Mouse (Mus musculus): Measurements from ENCODE around the gene Rpl26. TPM values are rescaled to one million over a fixed set of nuclear protein-coding genes. Genes with fewer than 3 reads are reported as not detected.

Rpl26 gene
- polyA plus RNA-seq, 1 experiment, result 1,707 TPM

DNA sequence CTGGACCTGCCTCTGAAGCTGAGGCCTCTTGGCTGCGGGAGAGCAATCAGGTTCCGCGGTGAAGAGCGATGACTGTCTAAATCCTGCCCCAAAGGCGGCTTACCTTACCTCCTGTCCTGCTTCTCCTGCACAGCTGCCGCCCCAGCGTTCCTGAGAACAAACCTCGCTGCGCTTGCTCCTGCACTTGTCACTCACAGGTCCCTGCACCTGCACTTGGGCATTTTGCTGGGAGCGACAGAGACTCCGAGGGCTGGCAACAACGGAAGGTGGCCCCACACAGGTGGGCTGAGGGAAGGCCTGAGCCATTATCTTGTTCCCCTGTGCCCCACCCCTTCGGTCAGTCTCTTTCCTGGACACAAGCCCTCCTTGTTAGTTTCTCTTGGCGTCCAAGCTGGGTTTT lies 19.3 kb upstream of the Rpl26 start:
- no peak for TF ChIP-seq CTCF (IDR thresholded peaks at IDR 0.05; ENCODE audit: borderline replicate concordance, insufficient read depth, low read depth, low read length)
- TF ChIP-seq POLR2A (IDR thresholded peaks at IDR 0.05; ENCODE audit: borderline replicate concordance, insufficient read depth, low read length), result no peak
- Histone ChIP-seq H3K4me1 (ENCODE audit: control insufficient read depth, insufficient read depth, low read length) (no peaks in the 10 kb centered on the region), H3K27me3 (ENCODE audit: control insufficient read depth, insufficient read depth, low read length) (no peaks in the 10 kb centered on the region), H3K27ac (ENCODE audit: insufficient read depth, low read length) (no peak overlapping the region), H3K4me3 (replicated peaks; ENCODE audit: insufficient read depth, low read depth, low read length) (no peak overlapping the region)
- no peak for DNase-seq
- 36% methylated on average over 14 of the region's 14 CpGs for WGBS

DNA sequence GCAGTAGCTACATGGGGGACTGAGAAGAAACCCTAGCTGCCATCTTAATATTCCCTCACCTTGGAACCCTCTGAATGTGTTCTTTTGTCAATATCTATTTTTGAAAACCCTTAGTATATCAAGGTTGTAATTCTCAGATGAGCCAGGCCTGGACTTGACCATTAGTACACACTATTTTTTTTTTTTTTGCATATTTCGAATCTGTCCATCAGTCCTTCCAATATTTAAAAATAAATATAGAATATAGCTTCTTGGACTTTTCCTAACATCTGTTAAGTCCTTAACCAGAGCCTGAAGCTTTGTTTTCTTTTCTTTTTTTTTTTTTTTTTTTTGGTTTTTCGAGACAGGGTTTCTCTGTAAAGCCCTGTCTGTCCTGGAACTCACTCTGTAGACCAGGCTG lies 17.5 kb upstream of the Rpl26 start:
- DNase-seq, result no peak
- Histone ChIP-seq H3K27me3 (ENCODE audit: control insufficient read depth, insufficient read depth, low read length) (no peaks in the 10 kb centered on the region), H3K4me3 (replicated peaks; ENCODE audit: insufficient read depth, low read depth, low read length) (no peak overlapping the region), H3K4me1 (ENCODE audit: control insufficient read depth, insufficient read depth, low read length) (no peaks in the 10 kb centered on the region), H3K27ac (ENCODE audit: insufficient read depth, low read length) (no peak overlapping the region)
- WGBS, result 77% methylated on average over 2 of the region's 2 CpGs
- TF ChIP-seq CTCF (IDR thresholded peaks at IDR 0.05; ENCODE audit: borderline replicate concordance, insufficient read depth, low read depth, low read length) (no peak), POLR2A (IDR thresholded peaks at IDR 0.05; ENCODE audit: borderline replicate concordance, insufficient read depth, low read length) (no peak)

- 74% methylated on average over 5 of the region's 5 CpGs for WGBS
- no peak overlapping the region for H3K4me3 ChIP-seq (replicated peaks; ENCODE audit: insufficient read depth, low read depth, low read length)
- no peaks in the 10 kb centered on the region for H3K27me3 ChIP-seq (ENCODE audit: control insufficient read depth, insufficient read depth, low read length)
- no peak for DNase-seq
- no peak overlapping the region for H3K27ac ChIP-seq (ENCODE audit: insufficient read depth, low read length)
- no peaks in the 10 kb centered on the region for H3K4me1 ChIP-seq (ENCODE audit: control insufficient read depth, insufficient read depth, low read length)
- TF ChIP-seq POLR2A (IDR thresholded peaks at IDR 0.05; ENCODE audit: borderline replicate concordance, insufficient read depth, low read length) (no peak), CTCF (IDR thresholded peaks at IDR 0.05; ENCODE audit: borderline replicate concordance, insufficient read depth, low read depth, low read length) (no peak)
Observed at GRCm38 (mm10) chr11:68884368-68884767, 17.0 kb upstream of the Rpl26 start.

- DNase-seq, result no peak
- WGBS, result 81% methylated on average over 5 of the region's 5 CpGs
- TF ChIP-seq POLR2A (IDR thresholded peaks at IDR 0.05; ENCODE audit: borderline replicate concordance, insufficient read depth, low read length), result no peak
- TF ChIP-seq CTCF (IDR thresholded peaks at IDR 0.05; ENCODE audit: borderline replicate concordance, insufficient read depth, low read depth, low read length), result no peak
- no peaks in the 10 kb centered on the region for H3K27me3 ChIP-seq (ENCODE audit: control insufficient read depth, insufficient read depth, low read length)
- H3K27ac ChIP-seq (ENCODE audit: insufficient read depth, low read length), result no peak overlapping the region
- H3K4me1 ChIP-seq (ENCODE audit: control insufficient read depth, insufficient read depth, low read length), result no peaks in the 10 kb centered on the region
- no peak overlapping the region for H3K4me3 ChIP-seq (replicated peaks; ENCODE audit: insufficient read depth, low read depth, low read length)
Observed at GRCm38 (mm10) chr11:68886091-68886490, 15.3 kb upstream of the Rpl26 start.

- H3K4me3 ChIP-seq (replicated peaks; ENCODE audit: insufficient read depth, low read depth, low read length), result no peak within 1 kb of the TSS
- no peaks in the 10 kb centered on the region for H3K4me1 ChIP-seq (ENCODE audit: control insufficient read depth, insufficient read depth, low read length)
- DNase-seq, result no peak
- no peak for TF ChIP-seq CTCF (IDR thresholded peaks at IDR 0.05; ENCODE audit: borderline replicate concordance, insufficient read depth, low read depth, low read length)
- TF ChIP-seq POLR2A (IDR thresholded peaks at IDR 0.05; ENCODE audit: borderline replicate concordance, insufficient read depth, low read length), result no peak
- H3K27ac ChIP-seq (ENCODE audit: insufficient read depth, low read length), result no peak within 1 kb of the TSS
- 21% methylated on average over 6 of the region's 6 CpGs for WGBS
- no peaks in the 10 kb centered on the region for H3K27me3 ChIP-seq (ENCODE audit: control insufficient read depth, insufficient read depth, low read length)
Observed at GRCm38 (mm10) chr11:68888253-68888652, 13.1 kb upstream of the Rpl26 start, which contains the start of gene Rnf222. TSS of gene Rnf222 (plus strand) at chr11:68888553.

DNA sequence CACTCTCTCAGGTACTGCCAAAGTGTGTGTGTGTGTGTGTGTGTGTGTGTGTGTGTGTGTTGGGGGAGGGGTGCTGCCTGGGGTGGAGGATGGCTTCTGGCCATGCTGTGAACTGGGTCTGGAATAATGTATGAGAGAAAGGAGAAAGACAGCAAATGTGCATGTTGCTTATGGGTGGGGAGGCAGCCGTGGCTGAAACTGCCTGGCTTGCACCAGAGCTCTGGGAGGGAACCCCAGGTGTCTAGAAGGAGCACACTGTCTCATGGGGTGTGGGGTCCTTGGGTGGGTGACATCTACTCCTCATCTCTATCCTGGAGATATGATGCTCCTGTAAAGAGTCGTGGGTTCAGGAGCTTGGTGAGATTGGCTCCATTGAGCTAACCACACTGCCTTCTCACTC lies 12.7 kb upstream of the Rpl26 start:
- no peak for DNase-seq
- H3K4me1 ChIP-seq (ENCODE audit: control insufficient read depth, insufficient read depth, low read length), result no peaks in the 10 kb centered on the region
- WGBS, result 47% methylated on average over 2 of the region's 2 CpGs
- no peak overlapping the region for H3K27ac ChIP-seq (ENCODE audit: insufficient read depth, low read length)
- TF ChIP-seq CTCF (IDR thresholded peaks at IDR 0.05; ENCODE audit: borderline replicate concordance, insufficient read depth, low read depth, low read length), result no peak
- TF ChIP-seq POLR2A (IDR thresholded peaks at IDR 0.05; ENCODE audit: borderline replicate concordance, insufficient read depth, low read length), result no peak
- no peak overlapping the region for H3K4me3 ChIP-seq (replicated peaks; ENCODE audit: insufficient read depth, low read depth, low read length)
- no peaks in the 10 kb centered on the region for H3K27me3 ChIP-seq (ENCODE audit: control insufficient read depth, insufficient read depth, low read length)

GRCm38 (mm10) chr11:68890625-68891024 lies 10.8 kb upstream of the Rpl26 start:
- TF ChIP-seq POLR2A (IDR thresholded peaks at IDR 0.05; ENCODE audit: borderline replicate concordance, insufficient read depth, low read length), result no peak
- no peak overlapping the region for H3K27ac ChIP-seq (ENCODE audit: insufficient read depth, low read length)
- H3K27me3 ChIP-seq (ENCODE audit: control insufficient read depth, insufficient read depth, low read length), result no peaks in the 10 kb centered on the region
- WGBS, result 11% methylated on average over 2 of the region's 2 CpGs
- no peak overlapping the region for H3K4me3 ChIP-seq (replicated peaks; ENCODE audit: insufficient read depth, low read depth, low read length)
- no peaks in the 10 kb centered on the region for H3K4me1 ChIP-seq (ENCODE audit: control insufficient read depth, insufficient read depth, low read length)
- no peak for DNase-seq

GRCm38 (mm10) chr11:68891823-68892222 lies 9.6 kb upstream of the Rpl26 start:
- Histone ChIP-seq H3K4me3 (replicated peaks; ENCODE audit: insufficient read depth, low read depth, low read length) (no peak overlapping the region), H3K27me3 (ENCODE audit: control insufficient read depth, insufficient read depth, low read length) (no peaks in the 10 kb centered on the region), H3K27ac (ENCODE audit: insufficient read depth, low read length) (no peak overlapping the region), H3K4me1 (ENCODE audit: control insufficient read depth, insufficient read depth, low read length) (no peaks in the 10 kb centered on the region)
- DNase-seq, result no peak
- TF ChIP-seq POLR2A (IDR thresholded peaks at IDR 0.05; ENCODE audit: borderline replicate concordance, insufficient read depth, low read length) (no peak), CTCF (IDR thresholded peaks at IDR 0.05; ENCODE audit: borderline replicate concordance, insufficient read depth, low read depth, low read length) (no peak)
- 91% methylated on average over 5 of the region's 5 CpGs for WGBS
